Mouse (Mus musculus) neural tube, embryonic 12.5 days (tissue): Measurements from ENCODE around the gene Gast. TPM values are rescaled to one million over a fixed set of nuclear protein-coding genes. Genes with fewer than 3 reads are reported as not detected.
A peak's percentile ranks its signal among the peaks of the same experiment; 100 is the strongest.
"Not testable (repeated sequence)": the region's sequence is repeated elsewhere in the genome, so short reads cannot be mapped to it uniquely, and the experiment has no call there.

Experiments
- ATAC-seq: fragments of 200-750 bp; cut with Nextera tagmentation; 2 replicates; pipeline ENCODE4 v1.8.0; 2017; ENCODE audit warnings: low read depth, mild to moderate bottlenecking, moderate TSS enrichment, moderate library complexity; ENCODE audit not compliant: low FRiP score
- H3K27ac ChIP-seq: fragments of 300-500 bp; sonication (generic); 2 replicates; pipeline ENCODE4 v1.5.1; 2016
- H3K27me3 ChIP-seq: fragments of 300-500 bp; sonication (generic); replicated peaks from 2 replicates; pipeline ENCODE4 v1.6.1; 2016; ENCODE audit warnings: mild to moderate bottlenecking
- H3K36me3 ChIP-seq: fragments of 300-500 bp; sonication (generic); 2 replicates; pipeline ENCODE4 v1.6.1; 2016; ENCODE audit warnings: mild to moderate bottlenecking
- H3K4me1 ChIP-seq: fragments of 300-500 bp; sonication (generic); 2 replicates; pipeline ENCODE4 v1.6.1; 2016
- H3K4me2 ChIP-seq: fragments of 300-500 bp; sonication (generic); replicated peaks from 2 replicates; pipeline ENCODE4 v1.6.1; 2016; ENCODE audit warnings: mild to moderate bottlenecking
- H3K4me3 ChIP-seq: fragments of 300-500 bp; sonication (generic); 2 replicates; pipeline ENCODE4 v1.5.1; 2016
- H3K9ac ChIP-seq: fragments of 300-500 bp; sonication (generic); 2 replicates; pipeline ENCODE4 v1.6.1; 2016; ENCODE audit warnings: mild to moderate bottlenecking
- H3K9me3 ChIP-seq: fragments of 300-500 bp; sonication (generic); 2 replicates; pipeline ENCODE4 v1.6.1; 2016; ENCODE audit warnings: mild to moderate bottlenecking
- WGBS: fragments of 180-500 bp; shearing (Covaris S2); methylation state at CpG from one replicate; pipeline ENCODE4 v1.1.7; 2016; 5-methylcytosine and 5-hydroxymethylcytosine counted together
- polyA plus RNA-seq: library from polyadenylated mRNA; unstranded; fragments of >200 nt; fragmentation: Nextera tagmentation; extraction: Ambion mirVana; gene quantifications from 2 replicates; pipeline ENCODE4 v1.2.1, GENCODE M21; 2016

The Gast gene
- polyA plus RNA-seq, 1 experiment from 2014 or later: not detected

- ATAC-seq: no peak
- WGBS: 62% methylated on average over 3 of the region's 3 CpGs
- H3K27me3 ChIP-seq: no peaks in the 10 kb centered on the region
Observed at GRCm38 (mm10) chr11:100322591-100323258, 11.5 kb upstream of the Gast start.

GRCm38 (mm10) chr11:100323578-100323977 lies 10.6 kb upstream of the Gast start:
- H3K4me3 ChIP-seq: no peak overlapping the region
- no peaks in the 10 kb centered on the region for H3K9me3 ChIP-seq
- no peak for ATAC-seq
- no peak overlapping the region for H3K27ac ChIP-seq
- no peak overlapping the region for H3K9ac ChIP-seq
- H3K4me2 ChIP-seq: no peak overlapping the region
- H3K27me3 ChIP-seq: no peaks in the 10 kb centered on the region
- peaks cover 7% of the 10 kb centered on the region; the same call in 1 of the 2 replicates for H3K4me1 ChIP-seq
- H3K36me3 ChIP-seq: peaks cover 13% of the 10 kb centered on the region
- WGBS: 19% methylated on average over 3 of the region's 3 CpGs

More at GRCm38 (mm10) chr11:100322591-100323258, 11.5 kb upstream of the Gast start:
- no peak overlapping the region for H3K27ac ChIP-seq
- no peak overlapping the region for H3K4me3 ChIP-seq
- peaks cover 7% of the 10 kb centered on the region; the same call in 1 of the 2 replicates for H3K4me1 ChIP-seq
- H3K9me3 ChIP-seq: no peaks in the 10 kb centered on the region
- no peak overlapping the region; the same call in 1 of the 2 replicates for H3K4me2 ChIP-seq
- peaks cover 13% of the 10 kb centered on the region for H3K36me3 ChIP-seq
- H3K9ac ChIP-seq: no peak overlapping the region

GRCm38 (mm10) chr11:100325062-100325629 lies 9.1 kb upstream of the Gast start:
- no peak for ATAC-seq
- H3K4me1 ChIP-seq: peaks cover 10% of the 10 kb centered on the region; the same call in 1 of the 2 replicates
- H3K27ac ChIP-seq: no peak overlapping the region
- 76% methylated on average over 11 of the region's 11 CpGs for WGBS
- H3K4me2 ChIP-seq: no peak overlapping the region
- H3K9ac ChIP-seq: no peak overlapping the region
- no peaks in the 10 kb centered on the region for H3K27me3 ChIP-seq
- peaks cover 13% of the 10 kb centered on the region for H3K36me3 ChIP-seq
- H3K4me3 ChIP-seq: no peak overlapping the region
- no peaks in the 10 kb centered on the region for H3K9me3 ChIP-seq

GRCm38 (mm10) chr11:100327316-100327715 lies 6.9 kb upstream of the Gast start:
- no peak overlapping the region for H3K4me3 ChIP-seq
- H3K27ac ChIP-seq: no peak overlapping the region
- no peaks in the 10 kb centered on the region for H3K27me3 ChIP-seq
- no peak overlapping the region for H3K4me2 ChIP-seq
- no peaks in the 10 kb centered on the region for H3K9me3 ChIP-seq
- no peak for ATAC-seq
- H3K9ac ChIP-seq: no peak overlapping the region
- H3K4me1 ChIP-seq: peaks cover 8% of the 10 kb centered on the region; the same call in 1 of the 2 replicates
- WGBS: 68% methylated on average over 11 of the region's 11 CpGs
- H3K36me3 ChIP-seq: peaks cover 4% of the 10 kb centered on the region; the same call in 1 of the 2 replicates

- H3K27me3 ChIP-seq: no peaks in the 10 kb centered on the region
- 90% methylated on average over 6 of the region's 6 CpGs for WGBS
- ATAC-seq: no peak
- H3K36me3 ChIP-seq: no peaks in the 10 kb centered on the region; the same call in 1 of the 2 replicates
- H3K9me3 ChIP-seq: no peaks in the 10 kb centered on the region
- H3K4me1 ChIP-seq: peaks cover 11% of the 10 kb centered on the region; the same call in 1 of the 2 replicates
- H3K4me2 ChIP-seq: no peak overlapping the region
- H3K9ac ChIP-seq: no peak overlapping the region
- no peak overlapping the region for H3K4me3 ChIP-seq
- no peak overlapping the region for H3K27ac ChIP-seq
Observed at GRCm38 (mm10) chr11:100327761-100328160, 6.4 kb upstream of the Gast start.

- no peak for ATAC-seq
- H3K9me3 ChIP-seq: no peaks in the 10 kb centered on the region
- WGBS: 57% methylated on average over 16 of the region's 16 CpGs
- H3K4me2 ChIP-seq: no peak overlapping the region
- H3K27me3 ChIP-seq: no peaks in the 10 kb centered on the region
- H3K36me3 ChIP-seq: no peaks in the 10 kb centered on the region
- no peak overlapping the region for H3K4me3 ChIP-seq
- no peak overlapping the region for H3K9ac ChIP-seq
- H3K27ac ChIP-seq: no peak overlapping the region
- peaks cover 27% of the 10 kb centered on the region for H3K4me1 ChIP-seq
Observed at GRCm38 (mm10) chr11:100330235-100330634, 4.0 kb upstream of the Gast start.

- ATAC-seq, H3K27me3 ChIP-seq, H3K9ac ChIP-seq, H3K27ac ChIP-seq, H3K4me3 ChIP-seq, H3K36me3 ChIP-seq, H3K4me2 ChIP-seq, H3K9me3 ChIP-seq: not testable (repeated sequence)
- peaks cover 30% of the 10 kb centered on the region for H3K4me1 ChIP-seq
- WGBS: 64% methylated on average over 8 of the region's 8 CpGs
Observed at GRCm38 (mm10) chr11:100330816-100331375, 3.3 kb upstream of the Gast start.

- H3K9me3 ChIP-seq: no peaks in the 10 kb centered on the region
- no peaks in the 10 kb centered on the region for H3K36me3 ChIP-seq
- peaks cover 30% of the 10 kb centered on the region for H3K4me1 ChIP-seq
- no peaks in the 10 kb centered on the region for H3K27me3 ChIP-seq
- ATAC-seq: peak; percentile 68
- 46% methylated on average over 9 of the region's 9 CpGs for WGBS
- no peak overlapping the region for H3K9ac ChIP-seq
- no peak overlapping the region for H3K4me3 ChIP-seq
- H3K4me2 ChIP-seq: peak overlapping the region; percentile 9; the same call in 1 of the 2 replicates
- peak overlapping the region; percentile 66 for H3K27ac ChIP-seq
Observed at GRCm38 (mm10) chr11:100332766-100333515, 1.3 kb upstream of the Gast start.

GRCm38 (mm10) chr11:100335731-100336130 lies 1.5 kb downstream of the Gast start:
- 46% methylated on average over 3 of the region's 3 CpGs for WGBS
- Histone ChIP-seq H3K4me2 (peak overlapping the region; percentile 24; the same call in 1 of the 2 replicates), H3K9me3 (no peaks in the 10 kb centered on the region), H3K27me3 (no peaks in the 10 kb centered on the region), H3K4me1 (peaks cover 25% of the 10 kb centered on the region), H3K36me3 (no peaks in the 10 kb centered on the region), H3K9ac (no peak overlapping the region), H3K27ac (no peak overlapping the region), H3K4me3 (no peak overlapping the region)
- no peak for ATAC-seq

GRCm38 (mm10) chr11:100344269-100344668 lies 10.1 kb downstream of the Gast start:
- Histone ChIP-seq H3K27me3 (no peaks in the 10 kb centered on the region), H3K4me1 (no peaks in the 10 kb centered on the region)
- 91% methylated on average over 10 of the region's 10 CpGs for whole genome bisulfite sequencing

GRCm38 (mm10) chr11:100352076-100352857 lies 18.1 kb downstream of the Gast start:
- no peaks in the 10 kb centered on the region for H3K9me3 ChIP-seq
- peaks cover 26% of the 10 kb centered on the region for H3K27me3 ChIP-seq
- no peak overlapping the region for H3K4me2 ChIP-seq
- no peak overlapping the region for H3K9ac ChIP-seq
- no peak for ATAC-seq
- H3K27ac ChIP-seq: no peak overlapping the region
- H3K36me3 ChIP-seq: no peaks in the 10 kb centered on the region; the same call in 1 of the 2 replicates
- H3K4me3 ChIP-seq: no peak overlapping the region
- WGBS: 36% methylated on average over 10 of the region's 10 CpGs
- peaks cover 23% of the 10 kb centered on the region for H3K4me1 ChIP-seq

More at GRCm38 (mm10) chr11:100344269-100344668, 10.1 kb downstream of the Gast start:
- Histone ChIP-seq H3K4me3 (no peak overlapping the region), H3K27ac (no peak overlapping the region), H3K4me2 (no peak overlapping the region), H3K36me3 (no peaks in the 10 kb centered on the region), H3K9me3 (no peaks in the 10 kb centered on the region), H3K9ac (no peak overlapping the region)
- ATAC-seq: no peak
